Mouse (Mus musculus) intestine, postnatal 0 days (tissue): ENCODE measurements at regions not wholly inside any gene's neighbourhood (a gene's known extent, or its start where the extent isn't known, plus 50 kb on each side); places are given as distances from the start of the nearest gene placed in this dataset.

Experiments
- ATAC-seq: fragments of 200-750 bp; cut with Nextera tagmentation; 2 replicates; pipeline ENCODE4 v1.8.0; 2017; ENCODE audit warnings: mild to moderate bottlenecking, moderate TSS enrichment, moderate library complexity
- H3K27ac ChIP-seq: fragments of 300-500 bp; sonication (generic); 2 replicates; pipeline ENCODE4 v1.5.1; 2014; ENCODE audit warnings: mild to moderate bottlenecking, low read depth, low read length, moderate library complexity
- H3K27me3 ChIP-seq: fragments of 300-500 bp; sonication (generic); replicated peaks from 2 replicates; pipeline ENCODE4 v1.6.1; 2014; ENCODE audit warnings: low read length, mixed read lengths; ENCODE audit not compliant: control insufficient read depth, insufficient read depth
- H3K36me3 ChIP-seq: fragments of 300-500 bp; sonication (generic); 2 replicates; pipeline ENCODE4 v1.6.1; 2014; ENCODE audit warnings: mild to moderate bottlenecking, moderate library complexity; ENCODE audit not compliant: control insufficient read depth, insufficient read depth
- H3K4me1 ChIP-seq: fragments of 300-500 bp; sonication (generic); replicated peaks from 2 replicates; pipeline ENCODE4 v1.6.1; 2014; ENCODE audit warnings: antibody characterized with exemption, low read length, mixed read lengths; ENCODE audit not compliant: control insufficient read depth, insufficient read depth
- H3K4me2 ChIP-seq: fragments of 300-500 bp; sonication (generic); replicated peaks from 2 replicates; pipeline ENCODE4 v1.6.1; 2014; ENCODE audit warnings: low read depth, mild to moderate bottlenecking, moderate library complexity
- H3K4me3 ChIP-seq: fragments of 300-500 bp; sonication (generic); 2 replicates; pipeline ENCODE4 v1.5.1; 2014; ENCODE audit warnings: low read depth, low read length
- H3K9ac ChIP-seq: fragments of 300-500 bp; sonication (generic); 2 replicates; pipeline ENCODE4 v1.6.1; 2014; ENCODE audit warnings: mild to moderate bottlenecking, low read depth, low read length
- H3K9me3 ChIP-seq: fragments of 300-500 bp; sonication (generic); 2 replicates; pipeline ENCODE4 v1.6.1; 2016; ENCODE audit warnings: mixed run types; ENCODE audit not compliant: control insufficient read depth
- CTCF ChIP-seq: sonication (generic); IDR thresholded peaks from 2 replicates; pipeline ENCODE4 v1.5.1; 2016; ENCODE audit warnings: low read depth, mild to moderate bottlenecking, control low read depth, antibody characterized with exemption, moderate library complexity
- WGBS: fragments of 180-500 bp; shearing (Covaris S2); extraction: QIAGEN DNeasy Blood & Tissue Kit; methylation state at CpG from one replicate; pipeline ENCODE4 v1.1.7; 2014; 5-methylcytosine and 5-hydroxymethylcytosine counted together

- WGBS = 89% methylated on average over 4 of the region's 4 CpGs
- no peaks in the 10 kb centered on the region for H3K36me3 ChIP-seq
- TF ChIP-seq CTCF = no peak
Measured at GRCm38 (mm10) chr8:53749263-53749662, 110.4 kb upstream of the Neil3 start.

DNA sequence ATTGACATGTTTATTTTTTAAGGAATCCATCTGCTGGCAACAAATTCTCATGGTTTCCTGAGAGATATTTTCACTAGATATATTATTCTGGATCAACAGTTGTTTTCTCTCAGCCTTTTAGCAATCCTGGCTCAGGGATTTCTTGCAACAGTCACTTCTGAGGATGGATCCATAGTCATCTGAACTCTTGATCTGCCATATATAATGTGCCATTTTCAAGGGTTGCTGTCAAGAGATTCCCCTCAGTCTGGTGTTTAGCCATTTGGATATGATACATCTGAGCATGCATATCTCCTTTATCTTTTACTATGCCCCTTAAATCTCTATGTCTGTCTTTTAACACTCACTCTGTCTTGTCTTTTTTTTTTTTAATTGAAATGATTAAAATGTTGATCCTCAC is 130.3 kb upstream of the Neil3 start:
- no peak for TF ChIP-seq CTCF
- H3K27ac ChIP-seq = no peak overlapping the region
- no peaks in the 10 kb centered on the region for H3K36me3 ChIP-seq
- ATAC-seq = no peak
- H3K9ac ChIP-seq = no peak overlapping the region
- no peak overlapping the region for H3K4me2 ChIP-seq
- no peak overlapping the region for H3K4me3 ChIP-seq
- H3K9me3 ChIP-seq = no peaks in the 10 kb centered on the region
- no peaks in the 10 kb centered on the region for H3K27me3 ChIP-seq
- H3K4me1 ChIP-seq = no peaks in the 10 kb centered on the region

More at GRCm38 (mm10) chr8:53749263-53749662, 110.4 kb upstream of the Neil3 start:
- no peak overlapping the region for H3K27ac ChIP-seq
- no peaks in the 10 kb centered on the region for H3K27me3 ChIP-seq
- no peaks in the 10 kb centered on the region for H3K9me3 ChIP-seq
- no peak overlapping the region for H3K4me3 ChIP-seq
- no peak for ATAC-seq
- no peaks in the 10 kb centered on the region for H3K4me1 ChIP-seq
- H3K9ac ChIP-seq = no peak overlapping the region
- H3K4me2 ChIP-seq = no peak overlapping the region

GRCm38 (mm10) chr8:53775511-53775910 is 136.6 kb upstream of the Neil3 start:
- H3K4me2 ChIP-seq = no peak overlapping the region
- H3K4me3 ChIP-seq = no peak overlapping the region
- H3K36me3 ChIP-seq = no peaks in the 10 kb centered on the region
- H3K27me3 ChIP-seq = no peaks in the 10 kb centered on the region
- no peaks in the 10 kb centered on the region for H3K9me3 ChIP-seq
- no peaks in the 10 kb centered on the region for H3K4me1 ChIP-seq
- H3K9ac ChIP-seq = no peak overlapping the region
- no peak for TF ChIP-seq CTCF
- H3K27ac ChIP-seq = no peak overlapping the region
- ATAC-seq = no peak

DNA sequence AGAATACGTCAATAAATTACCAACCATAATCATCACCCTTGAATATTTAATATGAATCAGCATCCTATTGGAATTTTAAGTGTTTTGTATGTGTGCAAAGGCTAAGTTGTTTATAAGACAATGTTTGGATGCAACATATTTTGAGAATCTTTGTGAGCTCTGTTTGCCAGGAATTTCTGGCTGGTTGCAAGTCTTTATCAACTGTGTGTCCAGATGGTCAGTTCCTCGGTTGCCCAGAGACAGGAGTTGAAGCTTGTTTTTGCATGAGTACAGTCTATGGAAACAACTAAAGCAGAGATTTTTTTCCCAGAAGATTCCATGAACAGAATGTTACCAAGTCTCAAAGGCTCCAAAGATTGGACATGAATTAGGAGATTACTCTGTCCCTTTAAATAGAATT is 142.0 kb upstream of the Neil3 start:
- no peak for ATAC-seq
- WGBS = 64% methylated on average over 2 of the region's 2 CpGs
- Histone ChIP-seq H3K9me3 (no peaks in the 10 kb centered on the region), H3K27me3 (no peaks in the 10 kb centered on the region), H3K4me1 (no peaks in the 10 kb centered on the region), H3K27ac (no peak overlapping the region), H3K4me2 (no peak overlapping the region), H3K4me3 (no peak overlapping the region), H3K36me3 (no peaks in the 10 kb centered on the region), H3K9ac (no peak overlapping the region)
- no peak for TF ChIP-seq CTCF

GRCm38 (mm10) chr8:53781885-53782284 is 143.0 kb upstream of the Neil3 start:
- Histone ChIP-seq H3K9me3 (no peaks in the 10 kb centered on the region), H3K36me3 (no peaks in the 10 kb centered on the region), H3K27ac (no peak overlapping the region), H3K4me1 (no peaks in the 10 kb centered on the region), H3K27me3 (no peaks in the 10 kb centered on the region), H3K4me3 (no peak overlapping the region), H3K4me2 (no peak overlapping the region), H3K9ac (no peak overlapping the region)
- no peak for TF ChIP-seq CTCF
- WGBS = 61% methylated on average over 4 of the region's 4 CpGs
- ATAC-seq = no peak

GRCm38 (mm10) chr8:53788202-53788601 is 149.3 kb upstream of the Neil3 start:
- H3K9ac ChIP-seq = no peak overlapping the region
- no peak overlapping the region for H3K27ac ChIP-seq
- no peaks in the 10 kb centered on the region for H3K4me1 ChIP-seq
- 72% methylated on average over 1 of the region's 1 CpGs for WGBS
- no peak for TF ChIP-seq CTCF
- H3K27me3 ChIP-seq = no peaks in the 10 kb centered on the region
- H3K9me3 ChIP-seq = no peaks in the 10 kb centered on the region
- H3K36me3 ChIP-seq = no peaks in the 10 kb centered on the region
- no peak overlapping the region for H3K4me3 ChIP-seq
- no peak overlapping the region for H3K4me2 ChIP-seq
- no peak for ATAC-seq

DNA sequence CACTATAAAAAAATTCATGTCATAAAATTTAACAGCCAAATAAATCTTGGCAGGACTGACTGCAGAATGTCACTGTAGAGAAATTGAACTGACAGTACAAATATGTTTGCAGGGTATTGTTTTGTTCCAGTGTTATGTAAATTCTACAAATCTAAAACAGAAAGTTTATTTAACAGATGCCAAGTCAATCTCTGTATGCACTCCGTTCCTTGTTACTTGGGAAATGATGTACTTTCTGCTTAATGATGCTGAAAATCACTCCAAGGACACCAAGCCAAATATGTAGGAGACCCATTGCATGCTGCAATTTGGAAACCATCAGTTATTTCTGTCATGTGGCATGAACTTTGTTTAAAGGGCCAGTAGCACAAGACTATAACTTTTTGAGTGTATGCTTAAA is 182.3 kb upstream of the Neil3 start:
- no peaks in the 10 kb centered on the region for H3K4me1 ChIP-seq
- H3K4me2 ChIP-seq = no peak overlapping the region
- no peak for ATAC-seq
- WGBS = 40% methylated on average over 1 of the region's 1 CpGs
- TF ChIP-seq CTCF = no peak
- no peak overlapping the region for H3K27ac ChIP-seq
- H3K36me3 ChIP-seq = no peaks in the 10 kb centered on the region
- no peak overlapping the region for H3K9ac ChIP-seq
- H3K9me3 ChIP-seq = no peaks in the 10 kb centered on the region
- no peaks in the 10 kb centered on the region for H3K27me3 ChIP-seq
- H3K4me3 ChIP-seq = no peak overlapping the region
